Mouse (Mus musculus): ENCODE measurements around the gene Tenm4. TPM values are rescaled to one million over a fixed set of nuclear protein-coding genes. Genes with fewer than 3 reads are reported as not detected.

The Tenm4 gene
- polyA plus RNA-seq, 1 experiment from 2014 or later: 9.1 TPM

- no peak overlapping the region for H3K27ac ChIP-seq (ENCODE audit: low read length)
- no peaks in the 10 kb centered on the region for H3K36me3 ChIP-seq (ENCODE audit: control insufficient read depth, insufficient read depth)
- 62% methylated on average over 7 of the region's 7 CpGs for WGBS
- H3K9ac ChIP-seq (ENCODE audit: low read length): no peak overlapping the region
- no peaks in the 10 kb centered on the region for H3K9me3 ChIP-seq (replicated peaks; ENCODE audit: control insufficient read depth, low read length)
- H3K27me3 ChIP-seq (ENCODE audit: control insufficient read depth, insufficient read depth, low read length): peaks cover 5% of the 10 kb centered on the region; the same call in 1 of the 2 replicates
- H3K4me2 ChIP-seq (ENCODE audit: low read depth, low read length): no peak overlapping the region
- H3K4me3 ChIP-seq (ENCODE audit: low read length): no peak overlapping the region
- no peak for ATAC-seq (replicated peaks; ENCODE audit: extremely low read depth, insufficient read depth, low FRiP score)
- no peaks in the 10 kb centered on the region for H3K4me1 ChIP-seq (ENCODE audit: control insufficient read depth, insufficient read depth, low read length)
These were observed 464.9 kb downstream of the Tenm4 start for GRCm38 (mm10) chr7:96635830-96636440.

DNA sequence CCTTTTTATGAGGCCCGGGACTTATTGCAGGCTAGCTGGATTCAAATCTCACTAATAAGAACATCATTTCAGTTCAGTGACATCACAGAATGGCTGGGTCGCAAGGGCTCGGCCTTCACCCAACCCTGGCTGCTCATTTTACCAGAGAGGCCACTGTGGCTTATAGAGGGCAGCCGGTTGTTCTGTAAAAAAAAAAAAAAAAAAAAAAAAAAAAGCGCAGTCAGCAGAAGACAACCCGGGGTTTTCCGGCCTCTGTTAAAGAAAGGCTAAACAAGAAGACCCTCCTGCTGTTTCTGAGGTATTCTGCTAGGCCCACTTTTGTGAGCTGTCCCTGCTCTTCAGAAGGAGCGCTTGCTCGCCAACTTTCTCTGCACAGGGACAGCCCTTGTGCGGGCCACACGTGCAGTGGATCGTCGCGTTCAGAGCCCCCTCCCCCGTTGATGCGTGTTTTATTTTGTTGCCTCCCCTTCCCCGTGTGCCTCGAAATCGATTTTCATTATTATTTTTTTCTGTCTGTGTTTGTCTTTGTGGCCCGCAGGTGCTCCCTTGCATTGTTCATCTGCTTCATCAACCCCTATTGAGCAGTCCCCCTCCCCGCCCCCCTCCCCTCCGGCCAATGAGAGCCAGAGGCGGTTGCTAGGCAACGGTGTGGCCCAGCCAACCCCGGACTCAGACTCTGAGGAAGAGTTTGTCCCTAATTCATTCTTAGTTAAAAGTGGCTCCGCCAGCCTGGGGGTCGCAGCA lies 472.6 kb downstream of the Tenm4 start:
- Histone ChIP-seq H3K9ac (ENCODE audit: low read length) (no peak overlapping the region), H3K9me3 (replicated peaks; ENCODE audit: control insufficient read depth, low read length) (no peaks in the 10 kb centered on the region), H3K36me3 (ENCODE audit: control insufficient read depth, insufficient read depth) (no peaks in the 10 kb centered on the region), H3K4me3 (ENCODE audit: low read length) (peak overlapping the region; percentile 34), H3K4me2 (ENCODE audit: low read depth, low read length) (peak overlapping the region; percentile 57), H3K27me3 (ENCODE audit: control insufficient read depth, insufficient read depth, low read length) (peaks cover 52% of the 10 kb centered on the region), H3K4me1 (ENCODE audit: control insufficient read depth, insufficient read depth, low read length) (peaks cover 4% of the 10 kb centered on the region; the same call in 1 of the 2 replicates), H3K27ac (ENCODE audit: low read length) (no peak overlapping the region)
- WGBS: 5% methylated on average over 27 of the region's 27 CpGs
- ATAC-seq (replicated peaks; ENCODE audit: extremely low read depth, insufficient read depth, low FRiP score): no peak; the same call in 1 of the 2 replicates

DNA sequence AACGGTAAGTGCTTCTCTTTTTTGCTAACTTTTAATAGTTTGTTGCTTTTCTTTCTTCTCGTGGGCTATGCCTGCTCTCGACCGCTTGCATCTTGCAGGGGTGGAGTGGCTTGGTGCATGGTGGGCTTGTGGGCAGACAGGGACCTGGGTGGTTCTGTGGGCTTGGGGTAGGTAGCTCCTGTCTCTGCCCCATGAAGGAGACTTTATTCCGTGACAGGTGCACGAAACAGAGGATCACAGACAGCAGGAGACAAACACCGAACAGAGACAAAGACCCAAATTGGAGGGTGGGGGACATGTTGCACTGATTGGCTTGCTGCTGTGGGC lies 473.1 kb downstream of the Tenm4 start:
- no peak for ATAC-seq (replicated peaks; ENCODE audit: extremely low read depth, insufficient read depth, low FRiP score)
- Histone ChIP-seq H3K4me3 (ENCODE audit: low read length) (peak overlapping the region; percentile 34), H3K4me2 (ENCODE audit: low read depth, low read length) (peak overlapping the region; percentile 57), H3K4me1 (ENCODE audit: control insufficient read depth, insufficient read depth, low read length) (peaks cover 4% of the 10 kb centered on the region; the same call in 1 of the 2 replicates), H3K9ac (ENCODE audit: low read length) (no peak overlapping the region), H3K27ac (ENCODE audit: low read length) (no peak overlapping the region), H3K36me3 (ENCODE audit: control insufficient read depth, insufficient read depth) (no peaks in the 10 kb centered on the region), H3K9me3 (replicated peaks; ENCODE audit: control insufficient read depth, low read length) (no peaks in the 10 kb centered on the region), H3K27me3 (ENCODE audit: control insufficient read depth, insufficient read depth, low read length) (peaks cover 55% of the 10 kb centered on the region)
- 27% methylated on average over 7 of the region's 7 CpGs for WGBS

DNA sequence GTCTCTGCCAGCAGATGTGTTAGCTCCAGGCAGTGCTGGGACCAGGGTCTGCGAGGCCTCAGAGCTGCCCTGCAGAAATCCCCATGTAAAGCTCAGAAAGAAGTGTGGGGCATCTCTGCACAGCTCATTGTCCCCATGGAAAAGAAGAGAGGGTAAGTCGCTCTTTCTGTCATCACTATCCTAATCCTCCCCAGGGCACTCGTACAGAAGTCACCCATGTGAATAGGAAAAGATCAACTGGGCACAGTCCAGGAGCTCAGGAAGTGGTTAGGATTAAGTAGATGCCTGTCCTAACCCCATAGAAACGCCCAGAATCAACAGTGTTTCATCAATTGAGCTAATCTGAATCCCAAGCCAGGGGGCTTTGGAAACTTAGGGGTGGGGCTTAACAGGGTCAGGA lies 476.6 kb downstream of the Tenm4 start:
- Histone ChIP-seq H3K4me1 (ENCODE audit: control insufficient read depth, insufficient read depth, low read length) (peaks cover 21% of the 10 kb centered on the region), H3K4me3 (ENCODE audit: low read length) (no peak overlapping the region), H3K9me3 (replicated peaks; ENCODE audit: control insufficient read depth, low read length) (no peaks in the 10 kb centered on the region), H3K27ac (ENCODE audit: low read length) (no peak overlapping the region), H3K9ac (ENCODE audit: low read length) (no peak overlapping the region), H3K27me3 (ENCODE audit: control insufficient read depth, insufficient read depth, low read length) (peaks cover 52% of the 10 kb centered on the region), H3K36me3 (ENCODE audit: control insufficient read depth, insufficient read depth) (no peaks in the 10 kb centered on the region), H3K4me2 (ENCODE audit: low read depth, low read length) (no peak overlapping the region)
- ATAC-seq (replicated peaks; ENCODE audit: extremely low read depth, insufficient read depth, low FRiP score): no peak
- WGBS: 31% methylated on average over 4 of the region's 4 CpGs

- H3K9ac ChIP-seq (ENCODE audit: low read length): no peak overlapping the region
- WGBS: 60% methylated on average over 2 of the region's 2 CpGs
These were observed 477.6 kb downstream of the Tenm4 start for GRCm38 (mm10) chr7:96648606-96649005.

GRCm38 (mm10) chr7:96649171-96649570 lies 478.1 kb downstream of the Tenm4 start:
- no peak overlapping the region for H3K4me2 ChIP-seq (ENCODE audit: low read depth, low read length)
- ATAC-seq (replicated peaks; ENCODE audit: extremely low read depth, insufficient read depth, low FRiP score): no peak
- no peak overlapping the region for H3K27ac ChIP-seq (ENCODE audit: low read length)
- no peaks in the 10 kb centered on the region for H3K9me3 ChIP-seq (replicated peaks; ENCODE audit: control insufficient read depth, low read length)
- H3K4me1 ChIP-seq (ENCODE audit: control insufficient read depth, insufficient read depth, low read length): peaks cover 24% of the 10 kb centered on the region
- WGBS: 87% methylated on average over 7 of the region's 7 CpGs
- H3K36me3 ChIP-seq (ENCODE audit: control insufficient read depth, insufficient read depth): no peaks in the 10 kb centered on the region
- H3K4me3 ChIP-seq (ENCODE audit: low read length): no peak overlapping the region
- no peak overlapping the region for H3K9ac ChIP-seq (ENCODE audit: low read length)
- H3K27me3 ChIP-seq (ENCODE audit: control insufficient read depth, insufficient read depth, low read length): peaks cover 46% of the 10 kb centered on the region

More at GRCm38 (mm10) chr7:96648606-96649005, 477.6 kb downstream of the Tenm4 start:
- peaks cover 45% of the 10 kb centered on the region for H3K27me3 ChIP-seq (ENCODE audit: control insufficient read depth, insufficient read depth, low read length)
- no peak overlapping the region for H3K4me2 ChIP-seq (ENCODE audit: low read depth, low read length)
- H3K4me3 ChIP-seq (ENCODE audit: low read length): no peak overlapping the region
- no peaks in the 10 kb centered on the region for H3K9me3 ChIP-seq (replicated peaks; ENCODE audit: control insufficient read depth, low read length)
- no peak for ATAC-seq (replicated peaks; ENCODE audit: extremely low read depth, insufficient read depth, low FRiP score)
- H3K36me3 ChIP-seq (ENCODE audit: control insufficient read depth, insufficient read depth): no peaks in the 10 kb centered on the region
- no peak overlapping the region for H3K27ac ChIP-seq (ENCODE audit: low read length)
- peaks cover 26% of the 10 kb centered on the region for H3K4me1 ChIP-seq (ENCODE audit: control insufficient read depth, insufficient read depth, low read length)

DNA sequence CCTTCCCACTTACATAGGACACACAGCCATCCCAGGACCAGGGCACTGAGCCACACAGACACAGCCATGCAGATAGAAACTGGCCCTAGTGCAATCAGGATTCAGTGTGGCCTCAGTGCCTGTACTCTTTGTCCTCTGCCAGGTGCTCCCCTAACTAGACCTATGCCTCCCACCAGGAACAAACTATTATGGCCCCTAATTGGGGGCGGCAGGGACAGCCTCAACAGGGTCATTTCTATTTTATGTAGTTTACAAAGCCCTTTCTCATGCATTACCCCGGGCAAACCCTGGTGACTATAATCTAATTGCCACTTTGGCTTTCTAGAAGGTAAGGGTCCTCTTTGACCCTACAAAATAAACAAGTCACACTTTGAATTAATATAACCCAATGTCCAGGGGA lies 479.4 kb downstream of the Tenm4 start:
- peaks cover 39% of the 10 kb centered on the region for H3K27me3 ChIP-seq (ENCODE audit: control insufficient read depth, insufficient read depth, low read length)
- no peaks in the 10 kb centered on the region for H3K9me3 ChIP-seq (replicated peaks; ENCODE audit: control insufficient read depth, low read length)
- no peaks in the 10 kb centered on the region for H3K36me3 ChIP-seq (ENCODE audit: control insufficient read depth, insufficient read depth)
- ATAC-seq (replicated peaks; ENCODE audit: extremely low read depth, insufficient read depth, low FRiP score): no peak
- H3K4me1 ChIP-seq (ENCODE audit: control insufficient read depth, insufficient read depth, low read length): peaks cover 24% of the 10 kb centered on the region
- H3K9ac ChIP-seq (ENCODE audit: low read length): no peak overlapping the region
- H3K4me2 ChIP-seq (ENCODE audit: low read depth, low read length): no peak overlapping the region
- 65% methylated on average over 2 of the region's 2 CpGs for WGBS
- H3K4me3 ChIP-seq (ENCODE audit: low read length): no peak overlapping the region
- no peak overlapping the region for H3K27ac ChIP-seq (ENCODE audit: low read length)

GRCm38 (mm10) chr7:96651055-96651454 lies 480.0 kb downstream of the Tenm4 start:
- Histone ChIP-seq H3K9ac (ENCODE audit: low read length) (no peak overlapping the region), H3K4me3 (ENCODE audit: low read length) (no peak overlapping the region), H3K4me1 (ENCODE audit: control insufficient read depth, insufficient read depth, low read length) (peaks cover 24% of the 10 kb centered on the region), H3K27ac (ENCODE audit: low read length) (0 out of 2 replicates have a peak overlapping the region, but pooled peaks have one; percentile 22), H3K27me3 (ENCODE audit: control insufficient read depth, insufficient read depth, low read length) (peaks cover 38% of the 10 kb centered on the region), H3K36me3 (ENCODE audit: control insufficient read depth, insufficient read depth) (no peaks in the 10 kb centered on the region), H3K9me3 (replicated peaks; ENCODE audit: control insufficient read depth, low read length) (no peaks in the 10 kb centered on the region), H3K4me2 (ENCODE audit: low read depth, low read length) (no peak overlapping the region)
- WGBS: 39% methylated on average over 6 of the region's 6 CpGs
- ATAC-seq (replicated peaks; ENCODE audit: extremely low read depth, insufficient read depth, low FRiP score): no peak

- no peak overlapping the region for H3K4me2 ChIP-seq (ENCODE audit: low read depth, low read length)
- WGBS: 33% methylated on average over 6 of the region's 6 CpGs
- H3K27ac ChIP-seq (ENCODE audit: low read length): no peak overlapping the region
- H3K9ac ChIP-seq (ENCODE audit: low read length): no peak overlapping the region
- ATAC-seq (replicated peaks; ENCODE audit: extremely low read depth, insufficient read depth, low FRiP score): no peak; the same call in 1 of the 2 replicates
- H3K4me3 ChIP-seq (ENCODE audit: low read length): no peak overlapping the region
- H3K4me1 ChIP-seq (ENCODE audit: control insufficient read depth, insufficient read depth, low read length): peaks cover 24% of the 10 kb centered on the region
- H3K27me3 ChIP-seq (ENCODE audit: control insufficient read depth, insufficient read depth, low read length): peaks cover 39% of the 10 kb centered on the region
- no peaks in the 10 kb centered on the region for H3K36me3 ChIP-seq (ENCODE audit: control insufficient read depth, insufficient read depth)
- H3K9me3 ChIP-seq (replicated peaks; ENCODE audit: control insufficient read depth, low read length): no peaks in the 10 kb centered on the region
These were observed 480.7 kb downstream of the Tenm4 start for GRCm38 (mm10) chr7:96651626-96652341.
